Mouse (Mus musculus) forebrain, embryonic 14.5 days (tissue): Measurements from ENCODE around the gene Pja2. TPM values are rescaled to one million over a fixed set of nuclear protein-coding genes. Genes with fewer than 3 reads are reported as not detected.
"Not testable (repeated sequence)": the region's sequence is repeated elsewhere in the genome, so short reads cannot be mapped to it uniquely, and the experiment has no call there.

Experiments
- ATAC-seq: fragments of 200-750 bp; cut with Nextera tagmentation; 2 replicates; pipeline ENCODE4 v1.8.0; 2017; ENCODE audit warnings: mild to moderate bottlenecking, moderate library complexity
- DNase-seq: peaks from one replicate; pipeline ENCODE4 v3.0.0-alpha.2; 2015; ENCODE audit warnings: low spot score
- H3K27ac ChIP-seq: fragments of 300-500 bp; sonication (generic); 2 replicates; pipeline ENCODE4 v1.5.1; 2014; ENCODE audit warnings: low read depth, mild to moderate bottlenecking, control low read depth, low read length, moderate library complexity
- H3K27me3 ChIP-seq: fragments of 300-500 bp; sonication (generic); replicated peaks from 2 replicates; pipeline ENCODE4 v1.6.1; 2014; ENCODE audit warnings: low read length, control low read depth, mixed read lengths; ENCODE audit not compliant: control insufficient read depth, insufficient read depth
- H3K36me3 ChIP-seq: fragments of 300-500 bp; sonication (generic); 2 replicates; pipeline ENCODE4 v1.6.1; 2014; ENCODE audit warnings: low read length, control low read depth; ENCODE audit not compliant: control insufficient read depth, insufficient read depth
- H3K4me1 ChIP-seq: fragments of 300-500 bp; sonication (generic); 2 replicates; pipeline ENCODE4 v1.6.1; 2014; ENCODE audit warnings: antibody characterized with exemption, low read length, control low read depth; ENCODE audit not compliant: control insufficient read depth, insufficient read depth
- H3K4me2 ChIP-seq: fragments of 300-500 bp; sonication (generic); 2 replicates; pipeline ENCODE4 v1.6.1; 2014; ENCODE audit warnings: mild to moderate bottlenecking, control low read depth, low read length
- H3K4me3 ChIP-seq: fragments of 300-500 bp; sonication (generic); 2 replicates; pipeline ENCODE4 v1.5.1; 2014; ENCODE audit warnings: low read depth, low read length, control low read depth
- H3K9ac ChIP-seq: fragments of 300-500 bp; sonication (generic); 2 replicates; pipeline ENCODE4 v1.6.1; 2014; ENCODE audit warnings: mild to moderate bottlenecking, low read length, control low read depth, moderate library complexity
- H3K9me3 ChIP-seq: fragments of 300-500 bp; sonication (generic); replicated peaks from 2 replicates; pipeline ENCODE4 v1.6.1; 2016; ENCODE audit warnings: low read length, control low read depth, mixed read lengths; ENCODE audit not compliant: control insufficient read depth
- WGBS: fragments of 180-500 bp; shearing (Covaris S2); extraction: QIAGEN DNeasy Blood & Tissue Kit; methylation state at CpG from one replicate; pipeline ENCODE4 v1.1.7; 2014; 5-methylcytosine and 5-hydroxymethylcytosine counted together
- polyA plus RNA-seq: library from polyadenylated mRNA; unstranded; fragments of >200 nt; fragmentation: Nextera tagmentation; extraction: Ambion mirVana; gene quantifications from 2 replicates; pipeline ENCODE4 v1.2.1, GENCODE M21; 2014

Gene Pja2
- polyA plus RNA-seq, 1 experiment from 2014 or later: 125 TPM

- H3K4me1 ChIP-seq, H3K27ac ChIP-seq, H3K9me3 ChIP-seq, H3K27me3 ChIP-seq, H3K4me2 ChIP-seq, DNase-seq, H3K4me3 ChIP-seq, ATAC-seq, H3K9ac ChIP-seq: not testable (repeated sequence)
- 87% methylated on average over 1 of the region's 1 CpGs for WGBS
- H3K36me3 ChIP-seq: peaks cover 10% of the 10 kb centered on the region
Observed at GRCm38 (mm10) chr17:64314523-64314922, 17.2 kb downstream of the Pja2 start.

GRCm38 (mm10) chr17:64297628-64298027 lies 34.1 kb downstream of the Pja2 start:
- no peak overlapping the region for H3K9ac ChIP-seq
- no peaks in the 10 kb centered on the region for H3K4me1 ChIP-seq
- no peaks in the 10 kb centered on the region for H3K9me3 ChIP-seq
- ATAC-seq (no peak), DNase-seq (no peak)
- no peaks in the 10 kb centered on the region for H3K27me3 ChIP-seq
- peaks cover 14% of the 10 kb centered on the region for H3K36me3 ChIP-seq
- H3K4me2 ChIP-seq: no peak overlapping the region
- no peak overlapping the region for H3K27ac ChIP-seq
- 89% methylated on average over 5 of the region's 5 CpGs for WGBS
- H3K4me3 ChIP-seq: no peak overlapping the region

DNA sequence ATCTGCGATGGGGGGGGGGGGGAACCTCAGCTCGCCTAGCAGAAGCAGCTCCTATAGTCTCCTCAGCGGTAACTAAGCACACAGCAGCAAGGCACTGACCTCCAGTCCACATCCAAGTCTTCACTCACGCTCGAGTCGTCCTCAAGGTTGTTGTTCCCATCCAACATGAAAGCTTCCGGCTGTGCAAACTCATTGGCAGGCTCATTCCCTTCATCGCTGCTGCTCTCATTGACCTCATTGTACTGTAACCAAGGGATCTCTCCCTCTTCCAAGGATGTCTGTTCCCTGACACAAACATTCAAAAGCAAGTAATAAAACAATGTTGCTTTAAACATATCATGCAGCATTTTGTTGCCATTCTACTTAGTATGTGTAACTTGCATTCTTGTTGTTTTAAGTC lies 39.0 kb downstream of the Pja2 start:
- Histone ChIP-seq H3K9ac (no peak overlapping the region), H3K4me1 (no peaks in the 10 kb centered on the region), H3K27me3 (no peaks in the 10 kb centered on the region), H3K4me2 (no peak overlapping the region), H3K36me3 (peaks cover 32% of the 10 kb centered on the region), H3K4me3 (no peak overlapping the region), H3K9me3 (no peaks in the 10 kb centered on the region), H3K27ac (no peak overlapping the region)
- no peak for ATAC-seq
- WGBS: 89% methylated on average over 8 of the region's 8 CpGs
- DNase-seq: no peak

GRCm38 (mm10) chr17:64289684-64290083 lies 42.0 kb downstream of the Pja2 start:
- WGBS: 40% methylated on average over 4 of the region's 4 CpGs
- no peaks in the 10 kb centered on the region for H3K27me3 ChIP-seq
- no peak overlapping the region for H3K9ac ChIP-seq
- H3K4me2 ChIP-seq: no peak overlapping the region
- H3K36me3 ChIP-seq: peaks cover 50% of the 10 kb centered on the region
- ATAC-seq (no peak), DNase-seq (peak; percentile 7)
- H3K4me1 ChIP-seq: no peaks in the 10 kb centered on the region
- H3K4me3 ChIP-seq: no peak overlapping the region
- no peaks in the 10 kb centered on the region for H3K9me3 ChIP-seq
- no peak overlapping the region for H3K27ac ChIP-seq

DNA sequence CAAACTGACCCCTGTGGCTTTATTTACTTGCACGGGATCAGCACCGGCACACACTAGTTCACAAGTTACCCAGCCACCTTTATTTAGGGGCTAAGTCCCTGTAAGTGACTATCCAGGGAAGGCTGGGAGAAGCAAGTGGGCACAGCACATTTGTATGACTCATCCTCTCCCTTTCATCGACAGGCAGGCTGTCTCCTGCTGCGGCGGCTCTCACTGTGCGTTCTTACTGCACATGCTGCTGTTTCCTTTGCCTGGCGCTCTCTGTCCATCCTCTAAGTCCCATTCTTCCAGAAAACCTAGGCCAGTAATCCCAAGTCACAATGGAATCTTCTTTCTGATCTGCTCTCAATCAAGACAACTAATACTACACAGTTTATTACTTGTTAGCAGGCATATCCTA lies 43.7 kb downstream of the Pja2 start:
- Histone ChIP-seq H3K4me1 (no peaks in the 10 kb centered on the region), H3K27ac (no peak overlapping the region), H3K9me3 (no peaks in the 10 kb centered on the region), H3K9ac (no peak overlapping the region), H3K27me3 (no peaks in the 10 kb centered on the region), H3K4me3 (no peak overlapping the region), H3K4me2 (no peak overlapping the region), H3K36me3 (peaks cover 61% of the 10 kb centered on the region)
- 89% methylated on average over 7 of the region's 7 CpGs for WGBS
- no peak for DNase-seq
- ATAC-seq: no peak

- no peak overlapping the region for H3K27ac ChIP-seq
- H3K9me3 ChIP-seq: no peaks in the 10 kb centered on the region
- no peak overlapping the region for H3K4me2 ChIP-seq
- ATAC-seq: no peak
- H3K9ac ChIP-seq: no peak overlapping the region
- H3K4me1 ChIP-seq: no peaks in the 10 kb centered on the region
- H3K36me3 ChIP-seq: peaks cover 64% of the 10 kb centered on the region
- WGBS: 89% methylated on average over 3 of the region's 3 CpGs
- H3K27me3 ChIP-seq: no peaks in the 10 kb centered on the region
- H3K4me3 ChIP-seq: no peak overlapping the region
- no peak for DNase-seq
Observed at GRCm38 (mm10) chr17:64286836-64287235, 44.9 kb downstream of the Pja2 start.

DNA sequence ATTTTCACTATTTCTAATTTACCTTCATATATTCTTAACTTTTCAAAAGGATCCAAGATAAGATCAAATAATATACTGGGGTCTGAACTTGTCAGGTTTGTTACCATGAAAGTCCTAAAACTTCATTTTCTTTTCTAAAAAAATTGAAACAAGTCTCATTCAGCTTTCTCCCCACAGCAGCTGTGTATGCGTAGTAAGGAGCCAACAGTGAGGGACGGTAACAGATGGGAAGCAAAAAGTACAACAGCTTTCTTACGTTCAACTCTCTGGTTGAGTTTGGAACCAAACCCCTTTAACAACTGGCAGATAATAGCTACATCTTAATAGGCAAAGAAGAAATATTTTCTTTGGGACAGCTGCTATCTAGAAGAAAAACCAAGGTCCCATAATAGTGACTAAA lies 50.3 kb downstream of the Pja2 start:
- H3K4me3 ChIP-seq, H3K4me2 ChIP-seq, ATAC-seq, H3K27me3 ChIP-seq, H3K9ac ChIP-seq, H3K9me3 ChIP-seq, H3K27ac ChIP-seq, H3K4me1 ChIP-seq: not testable (repeated sequence)
- 69% methylated on average over 3 of the region's 3 CpGs for WGBS
- H3K36me3 ChIP-seq: peaks cover 50% of the 10 kb centered on the region
- DNase-seq: peak; percentile 17

DNA sequence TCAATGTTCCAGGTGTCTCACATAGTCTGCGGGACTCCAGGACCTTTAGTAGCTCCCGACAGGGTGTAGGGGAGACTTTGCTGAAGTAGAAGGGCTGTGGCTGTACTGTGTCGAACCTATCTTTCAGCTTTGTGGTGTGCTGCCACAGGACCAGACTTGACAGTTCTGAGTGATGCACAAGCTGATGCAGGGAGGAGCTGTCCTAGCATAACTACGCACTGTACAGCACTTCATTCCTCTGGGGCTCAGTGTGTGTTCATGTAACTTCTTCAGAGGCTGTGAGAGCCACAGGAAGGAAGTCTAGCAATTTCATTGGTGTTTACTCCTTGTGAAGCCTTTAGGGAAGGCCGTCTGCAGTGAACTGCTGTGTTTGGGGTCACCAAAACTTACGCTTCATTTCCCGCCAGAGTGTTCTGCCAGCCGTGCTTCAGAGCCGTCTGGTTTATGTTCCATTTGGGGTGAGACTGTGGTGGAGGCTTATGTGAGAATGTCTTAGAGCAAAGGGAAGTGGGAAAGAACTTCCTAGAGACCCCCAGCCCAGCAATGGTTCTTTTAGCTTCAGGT lies 54.0 kb downstream of the Pja2 start:
- no peak overlapping the region for H3K4me2 ChIP-seq
- ATAC-seq: no peak
- no peak for DNase-seq
- H3K4me1 ChIP-seq: no peaks in the 10 kb centered on the region
- no peak overlapping the region for H3K9ac ChIP-seq
- 87% methylated on average over 9 of the region's 9 CpGs for WGBS
- no peaks in the 10 kb centered on the region for H3K9me3 ChIP-seq
- H3K4me3 ChIP-seq: no peak overlapping the region
- H3K27me3 ChIP-seq: no peaks in the 10 kb centered on the region
- no peak overlapping the region for H3K27ac ChIP-seq
- peaks cover 17% of the 10 kb centered on the region for H3K36me3 ChIP-seq

DNA sequence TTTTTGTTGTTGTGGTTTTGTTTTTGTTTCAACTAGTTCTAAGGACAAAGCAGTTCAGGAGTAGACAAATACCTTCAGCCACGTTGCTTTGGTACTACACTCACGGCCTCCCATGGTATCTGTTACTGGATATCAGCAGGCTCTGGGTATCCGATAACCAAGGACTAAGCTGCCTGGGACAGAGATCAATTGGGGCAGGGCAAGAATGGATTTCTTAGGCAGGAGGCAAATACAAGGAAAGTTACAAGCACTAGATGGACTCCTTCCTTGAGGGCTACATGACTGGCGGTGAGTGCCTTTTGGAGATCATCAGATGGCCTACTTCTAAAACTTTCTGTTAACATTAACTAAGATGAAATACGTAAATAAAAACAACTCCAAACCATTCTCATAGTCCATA lies 55.0 kb downstream of the Pja2 start:
- peaks cover 11% of the 10 kb centered on the region; the same call in 1 of the 2 replicates for H3K36me3 ChIP-seq
- no peak overlapping the region for H3K4me2 ChIP-seq
- ATAC-seq: no peak
- H3K9me3 ChIP-seq: no peaks in the 10 kb centered on the region
- no peak overlapping the region for H3K4me3 ChIP-seq
- H3K27ac ChIP-seq: no peak overlapping the region
- no peaks in the 10 kb centered on the region for H3K27me3 ChIP-seq
- 82% methylated on average over 5 of the region's 5 CpGs for WGBS
- no peak overlapping the region for H3K9ac ChIP-seq
- no peaks in the 10 kb centered on the region for H3K4me1 ChIP-seq
- DNase-seq: no peak
